Mouse (Mus musculus): ENCODE measurements around the gene Magi1.

- TF ChIP-seq CTCF (IDR thresholded peaks at IDR 0.05; ENCODE audit: insufficient read depth, low read depth, low read length) (no peak), POLR2A (IDR thresholded peaks at IDR 0.05; ENCODE audit: insufficient read depth, low read depth, low read length) (no peak)
Measured at GRCm38 (mm10) chr6:93946612-93947011, 337.1 kb downstream of the Magi1 start.

Data from olfactory bulb, adult 2 months (tissue).